Mouse (Mus musculus) liver, postnatal 0 days (tissue): ENCODE results near the gene Ptpa. TPM values are rescaled to one million over a fixed set of nuclear protein-coding genes. Genes with fewer than 3 reads are reported as not detected.
A peak's percentile ranks its signal among the peaks of the same experiment; 100 is the strongest.

Source experiments
- ATAC-seq: fragments of 200-750 bp; cut with Nextera tagmentation; 2 replicates; pipeline ENCODE4 v1.8.0; 2017; ENCODE audit warnings: mild to moderate bottlenecking, moderate library complexity
- DNase-seq: peaks from one replicate; pipeline ENCODE4 v3.0.0-alpha.2; 2016
- H3K27ac ChIP-seq: fragments of 300-500 bp; sonication (generic); 2 replicates; pipeline ENCODE4 v1.5.1; 2014; ENCODE audit warnings: antibody characterized with exemption, moderate library complexity, mild to moderate bottlenecking, low read depth
- H3K27me3 ChIP-seq: fragments of 300-500 bp; sonication (generic); 2 replicates; pipeline ENCODE4 v1.6.1; 2014; ENCODE audit warnings: low read length, control low read depth, mixed read lengths; ENCODE audit not compliant: insufficient read depth
- H3K36me3 ChIP-seq: fragments of 300-500 bp; sonication (generic); replicated peaks from 2 replicates; pipeline ENCODE4 v1.6.1; 2014; ENCODE audit warnings: mild to moderate bottlenecking, control low read depth, low read length, moderate library complexity, mixed read lengths; ENCODE audit not compliant: insufficient read depth
- H3K4me1 ChIP-seq: fragments of 300-500 bp; sonication (generic); 2 replicates; pipeline ENCODE4 v1.6.1; 2014; ENCODE audit warnings: antibody characterized with exemption, mild to moderate bottlenecking, control low read depth; ENCODE audit not compliant: insufficient read depth
- H3K4me2 ChIP-seq: fragments of 300-500 bp; sonication (generic); 2 replicates; pipeline ENCODE4 v1.6.1; 2014; ENCODE audit warnings: low read depth, mild to moderate bottlenecking, low read length, moderate library complexity, mixed read lengths
- H3K4me3 ChIP-seq: fragments of 300-500 bp; sonication (generic); 2 replicates; pipeline ENCODE4 v1.5.1; 2014; ENCODE audit warnings: low read depth, low read length
- H3K9ac ChIP-seq: fragments of 300-500 bp; sonication (generic); replicated peaks from 2 replicates; pipeline ENCODE4 v1.6.1; 2014; ENCODE audit warnings: mild to moderate bottlenecking, moderate library complexity
- H3K9me3 ChIP-seq: fragments of 300-500 bp; sonication (generic); 2 replicates; pipeline ENCODE4 v1.6.1; 2016; ENCODE audit warnings: mild to moderate bottlenecking, control low read depth, low read length, mixed read lengths
- CTCF ChIP-seq: sonication (generic); IDR thresholded peaks from 2 replicates; pipeline ENCODE4 v1.5.1; 2016; ENCODE audit warnings: antibody characterized with exemption, low read depth
- EP300 ChIP-seq: IDR thresholded peaks from 2 replicates; pipeline ENCODE4 v1.6.1; 2016; ENCODE audit warnings: antibody characterized with exemption, low read depth, mild to moderate bottlenecking
- whole genome bisulfite sequencing: fragments of 180-500 bp; shearing (Covaris S2); extraction: QIAGEN DNeasy Blood & Tissue Kit; methylation state at CpG from one replicate; pipeline ENCODE4 v1.1.7; 2014; ENCODE audit not compliant: insufficient replicate concordance; 5-methylcytosine and 5-hydroxymethylcytosine counted together
- polyA plus RNA-seq: library from polyadenylated mRNA; unstranded; fragments of >200 nt; fragmentation: Nextera tagmentation; extraction: Ambion mirVana; gene quantifications from 2 replicates; pipeline ENCODE4 v1.2.1, GENCODE M21; 2015

Ptpa gene
- polyA plus RNA-seq, 1 experiment from 2014 or later, result 76.8 TPM

DNA sequence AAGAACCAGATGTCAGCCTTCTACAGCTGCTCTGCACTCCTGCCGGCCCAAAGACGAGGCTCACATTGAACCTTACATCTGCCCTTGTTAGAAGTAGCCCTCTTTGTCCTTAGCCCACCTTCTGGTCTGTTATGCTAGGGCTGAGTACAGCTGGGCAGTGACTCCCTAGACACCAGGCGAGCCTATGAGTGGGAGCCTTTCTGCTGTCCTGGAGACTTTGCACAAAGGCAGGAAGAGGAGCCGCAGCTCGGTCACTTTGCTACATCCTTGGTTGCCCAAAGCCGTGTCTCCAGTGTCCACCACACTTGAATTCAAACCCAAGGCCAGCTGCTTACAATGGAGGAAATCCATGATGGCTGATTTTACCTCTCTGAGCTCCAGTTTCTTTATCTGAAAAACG is 32.5 kb downstream of the Ptpa start:
- H3K4me3 ChIP-seq, result no peak overlapping the region
- no peaks in the 10 kb centered on the region for H3K27me3 ChIP-seq
- H3K36me3 ChIP-seq, result peaks cover 47% of the 10 kb centered on the region
- TF ChIP-seq EP300, result no peak
- TF ChIP-seq CTCF, result no peak
- H3K9me3 ChIP-seq, result no peaks in the 10 kb centered on the region
- H3K4me2 ChIP-seq, result no peak overlapping the region
- ATAC-seq, result no peak
- 92% methylated on average over 7 of the region's 7 CpGs for WGBS
- no peak overlapping the region for H3K27ac ChIP-seq
- H3K9ac ChIP-seq, result no peak overlapping the region
- DNase-seq, result no peak
- peaks cover 17% of the 10 kb centered on the region for H3K4me1 ChIP-seq

DNA sequence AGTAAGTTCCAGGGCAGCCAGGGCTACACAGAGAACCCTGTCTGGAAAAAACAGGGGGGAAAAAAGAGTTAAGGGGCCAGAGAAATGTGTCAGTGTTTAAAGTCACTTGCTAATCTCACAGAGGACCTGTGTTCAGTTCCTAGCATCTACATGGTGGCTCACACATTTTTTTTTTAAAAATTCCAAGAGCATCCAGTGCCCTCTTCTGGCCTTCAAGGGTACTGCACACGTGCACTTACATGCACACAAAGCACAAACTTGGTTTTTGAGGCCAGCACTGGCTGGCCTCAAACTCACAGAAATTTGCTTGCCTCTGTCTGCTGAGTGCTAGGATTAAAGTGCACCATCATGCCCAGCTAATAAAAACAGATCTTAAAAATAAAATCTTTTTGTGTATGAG is 34.7 kb downstream of the Ptpa start:
- no peak for ATAC-seq
- H3K4me3 ChIP-seq, result no peak overlapping the region
- H3K9me3 ChIP-seq, result no peaks in the 10 kb centered on the region
- no peak for DNase-seq
- H3K27me3 ChIP-seq, result no peaks in the 10 kb centered on the region
- H3K9ac ChIP-seq, result no peak overlapping the region
- TF ChIP-seq CTCF (peak; percentile 64), EP300 (no peak)
- WGBS, result 75% methylated on average over 1 of the region's 1 CpGs
- H3K36me3 ChIP-seq, result peaks cover 35% of the 10 kb centered on the region
- H3K4me1 ChIP-seq, result peaks cover under 1% of the 10 kb centered on the region
- H3K4me2 ChIP-seq, result no peak overlapping the region
- H3K27ac ChIP-seq, result no peak overlapping the region

DNA sequence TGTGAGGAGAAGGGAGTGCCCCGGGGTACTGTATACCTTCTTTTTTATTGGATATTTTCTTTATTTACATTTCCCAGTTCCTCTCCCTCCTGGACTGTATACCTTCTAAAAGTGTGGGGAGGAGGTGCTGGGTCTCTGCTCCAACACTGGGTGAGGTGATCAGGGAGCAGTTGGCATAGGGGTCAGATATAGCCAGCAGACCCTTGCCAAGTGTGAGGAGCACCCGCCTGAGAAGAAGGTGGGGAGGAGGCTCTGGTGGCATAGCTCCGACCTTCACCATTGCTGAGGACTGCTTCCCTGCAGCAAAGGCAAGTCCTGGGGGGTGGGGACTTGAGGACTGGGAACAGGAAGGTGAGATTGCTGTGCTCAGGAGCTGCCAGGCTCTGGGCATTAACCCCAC is 35.7 kb downstream of the Ptpa start:
- no peak overlapping the region for H3K27ac ChIP-seq
- H3K27me3 ChIP-seq, result no peaks in the 10 kb centered on the region
- no peak overlapping the region for H3K4me3 ChIP-seq
- H3K9me3 ChIP-seq, result no peaks in the 10 kb centered on the region
- 80% methylated on average over 3 of the region's 3 CpGs for WGBS
- H3K9ac ChIP-seq, result no peak overlapping the region
- H3K36me3 ChIP-seq, result peaks cover 27% of the 10 kb centered on the region
- TF ChIP-seq EP300, result no peak
- no peak for TF ChIP-seq CTCF
- no peaks in the 10 kb centered on the region for H3K4me1 ChIP-seq
- ATAC-seq (no peak), DNase-seq (no peak)
- H3K4me2 ChIP-seq, result no peak overlapping the region

DNA sequence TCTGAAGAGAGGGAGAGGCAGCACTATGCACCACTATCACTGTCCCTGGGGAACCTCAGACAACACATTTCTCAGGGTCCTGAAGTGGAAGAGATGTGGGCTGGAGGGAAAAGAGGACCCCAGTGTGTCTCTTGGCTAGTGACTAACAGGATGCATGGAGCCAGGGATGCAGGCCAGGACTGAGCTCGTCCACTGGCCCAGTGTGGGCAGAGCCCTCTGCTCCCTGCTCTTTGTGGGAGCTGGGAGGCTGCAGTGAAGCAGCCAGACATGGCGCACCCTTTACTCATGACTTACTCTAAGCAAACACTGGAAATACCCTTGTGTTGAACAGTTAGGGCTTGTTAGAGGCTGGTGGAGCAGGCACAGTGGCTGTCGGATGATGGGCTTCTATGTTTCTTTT is 37.7 kb downstream of the Ptpa start:
- ATAC-seq (no peak), DNase-seq (no peak)
- Histone ChIP-seq H3K9ac (no peak overlapping the region), H3K4me2 (no peak overlapping the region), H3K27ac (no peak overlapping the region), H3K9me3 (no peaks in the 10 kb centered on the region), H3K36me3 (peaks cover 13% of the 10 kb centered on the region), H3K27me3 (no peaks in the 10 kb centered on the region), H3K4me1 (no peaks in the 10 kb centered on the region), H3K4me3 (no peak overlapping the region)
- WGBS, result 82% methylated on average over 3 of the region's 3 CpGs
- TF ChIP-seq EP300 (no peak), CTCF (no peak)

DNA sequence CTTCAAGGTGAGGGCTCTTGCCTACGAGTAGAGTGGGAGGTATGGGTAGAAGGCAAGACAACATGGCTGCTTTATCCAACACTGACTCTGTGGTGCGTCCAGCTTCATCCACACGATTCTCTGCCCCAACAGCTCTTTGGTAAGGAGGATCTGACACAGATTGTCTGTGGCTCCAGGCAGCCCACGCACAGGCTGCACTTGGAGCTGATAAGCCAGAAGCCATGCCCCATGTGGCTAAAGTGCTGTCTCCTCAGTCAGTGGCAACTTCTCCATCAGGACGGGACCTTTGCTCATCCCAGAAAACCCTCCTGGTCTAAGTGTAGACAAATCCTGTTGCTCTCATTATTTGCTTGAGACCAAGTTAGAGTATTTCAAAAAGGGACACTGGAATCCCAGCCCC is 38.7 kb downstream of the Ptpa start:
- no peaks in the 10 kb centered on the region for H3K27me3 ChIP-seq
- 65% methylated on average over 5 of the region's 5 CpGs for WGBS
- no peak overlapping the region for H3K9ac ChIP-seq
- H3K9me3 ChIP-seq, result no peaks in the 10 kb centered on the region
- no peaks in the 10 kb centered on the region for H3K4me1 ChIP-seq
- H3K27ac ChIP-seq, result no peak overlapping the region
- H3K4me2 ChIP-seq, result no peak overlapping the region
- no peak for DNase-seq
- TF ChIP-seq CTCF (no peak), EP300 (no peak)
- no peak overlapping the region for H3K4me3 ChIP-seq
- H3K36me3 ChIP-seq, result peaks cover 9% of the 10 kb centered on the region
- ATAC-seq, result no peak

DNA sequence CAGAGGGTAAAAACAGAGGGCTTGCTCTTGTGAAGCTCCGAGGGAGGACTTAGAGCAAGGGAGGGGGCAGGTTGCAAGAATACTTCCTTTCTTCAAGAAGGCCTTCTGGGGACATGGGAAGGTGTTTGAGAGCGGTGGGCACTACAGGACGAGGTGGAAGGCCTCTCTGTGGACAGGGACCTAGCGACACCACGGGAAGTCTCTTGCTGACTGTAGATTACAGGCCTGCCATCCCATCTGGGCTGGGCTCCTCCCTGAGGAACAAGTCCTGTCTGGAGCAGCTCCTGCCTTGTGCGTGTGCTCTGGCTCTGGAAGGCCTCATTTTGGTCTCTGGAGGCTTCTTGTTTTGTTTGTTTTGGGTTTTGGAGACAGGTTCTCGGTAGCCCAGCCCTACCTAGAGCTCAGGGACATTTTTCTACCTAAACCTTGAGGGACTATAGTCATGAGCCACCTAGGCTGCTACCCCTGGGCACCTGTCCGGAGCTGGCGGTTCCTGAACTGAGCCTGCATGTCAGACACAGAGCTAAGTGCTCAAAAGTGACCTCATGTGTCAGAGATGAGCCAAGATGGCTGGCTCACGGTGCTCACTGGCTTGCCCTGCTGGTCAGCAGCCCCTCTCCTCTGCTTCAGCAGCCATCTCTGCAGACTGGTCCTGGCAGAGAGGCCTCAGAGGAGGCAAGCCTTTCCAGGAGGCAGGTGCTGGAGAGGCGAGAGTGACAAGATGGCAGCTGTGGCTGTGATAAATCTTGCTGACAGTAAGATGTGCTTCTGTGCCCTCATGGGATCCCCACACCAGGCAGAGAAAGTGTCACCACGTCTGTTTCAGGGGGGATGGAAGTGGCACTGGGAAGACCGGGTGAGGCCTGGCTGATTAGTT is 40.5 kb downstream of the Ptpa start:
- TF ChIP-seq CTCF (no peak), EP300 (no peak)
- Histone ChIP-seq H3K4me1 (no peaks in the 10 kb centered on the region), H3K4me3 (no peak overlapping the region), H3K9me3 (no peaks in the 10 kb centered on the region), H3K36me3 (0 out of 2 replicates have a peak, but pooled peaks cover 4% of the 10 kb centered on the region), H3K9ac (no peak overlapping the region), H3K4me2 (no peak overlapping the region), H3K27me3 (no peaks in the 10 kb centered on the region), H3K27ac (no peak overlapping the region)
- DNase-seq, result no peak
- ATAC-seq, result no peak
- 77% methylated on average over 13 of the region's 13 CpGs for WGBS
